In genomic region chr15:25773711-25774513, GRCm38 (mm10) we compare ENCODE assay signal across 8 mouse cellular contexts.
A peak's percentile ranks its signal among the peaks of the same experiment; 100 is the strongest.
DNase-seq lines count a peak whose midpoint lies in the region; ATAC-seq and TF ChIP-seq lines count a peak whose summit lies in the region.

No protein-coding gene starts in this region.

- H3K4me2 ChIP-seq in forebrain, embryonic 14.5 days (ENCODE audit: low read length) = peak overlapping the region; percentile 59
- peak overlapping the region; percentile 57 for H3K4me2 ChIP-seq in liver, postnatal 0 days (ENCODE audit: low read depth, low read length)
- H3K4me2 ChIP-seq in neural tube, embryonic 12.5 days (replicated peaks) = peak overlapping the region; percentile 59

- peak overlapping the region; percentile 90 for H3K27ac ChIP-seq in forebrain, embryonic 14.5 days (ENCODE audit: low read depth, low read length)
- H3K27ac ChIP-seq in liver, postnatal 0 days (ENCODE audit: low read depth) = peak overlapping the region; percentile 19; the same call in 1 of the 2 replicates
- H3K27ac ChIP-seq in neural tube, embryonic 12.5 days = peak overlapping the region; percentile 58; the same call in 1 of the 2 replicates

- no peaks in the 10 kb centered on the region for H3K9me3 ChIP-seq in forebrain, embryonic 14.5 days (replicated peaks; ENCODE audit: control insufficient read depth, low read length)
- H3K9me3 ChIP-seq in liver, postnatal 0 days (ENCODE audit: low read length) = no peaks in the 10 kb centered on the region
- no peaks in the 10 kb centered on the region for H3K9me3 ChIP-seq in neural tube, embryonic 12.5 days

- under 1% methylated on average over 21 of the region's 21 CpGs for WGBS in forebrain, embryonic 14.5 days
- WGBS in liver, postnatal 0 days (ENCODE audit: insufficient replicate concordance) = 24% methylated on average over 21 of the region's 21 CpGs
- WGBS in neural tube, embryonic 12.5 days = 3% methylated on average over 21 of the region's 21 CpGs

- no peaks in the 10 kb centered on the region for H3K27me3 ChIP-seq in forebrain, embryonic 14.5 days (replicated peaks; ENCODE audit: control insufficient read depth, insufficient read depth, low read length)
- H3K27me3 ChIP-seq in liver, postnatal 0 days (ENCODE audit: insufficient read depth, low read length) = no peaks in the 10 kb centered on the region
- H3K27me3 ChIP-seq in neural tube, embryonic 12.5 days (replicated peaks) = no peaks in the 10 kb centered on the region

- H3K4me3 ChIP-seq in forebrain, embryonic 14.5 days (ENCODE audit: low read depth, low read length) = peak overlapping the region; percentile 33
- peak overlapping the region; percentile 35 for H3K4me3 ChIP-seq in liver, postnatal 0 days (ENCODE audit: low read depth, low read length)
- peak overlapping the region; percentile 32 for H3K4me3 ChIP-seq in neural tube, embryonic 12.5 days

- DNase-seq in urinary bladder, postnatal 25 days (ENCODE audit: low spot score) = peak; percentile 27
- DNase-seq in urinary bladder, postnatal 10 days (ENCODE audit: low spot score) = no peak
- DNase-seq in forebrain, embryonic 14.5 days (ENCODE audit: low spot score) = peak; percentile 96
- peak; percentile 49 to 67 for DNase-seq in heart, postnatal 36 days
- DNase-seq in layer of hippocampus, adult 11-12 months (ENCODE audit: low spot score) = peak; percentile 61
- peak; percentile 32 for DNase-seq in liver, postnatal 0 days
- peak; percentile 73 for DNase-seq in testis, postnatal 10 days (ENCODE audit: low spot score)

- TF ChIP-seq CTCF in liver, postnatal 0 days (IDR thresholded peaks at IDR 0.05; ENCODE audit: low read depth) = no peak

- peaks cover 32% of the 10 kb centered on the region for H3K4me1 ChIP-seq in forebrain, embryonic 14.5 days (ENCODE audit: control insufficient read depth, insufficient read depth, low read length)
- H3K4me1 ChIP-seq in liver, postnatal 0 days (ENCODE audit: insufficient read depth) = peaks cover 3% of the 10 kb centered on the region; the same call in 1 of the 2 replicates
- peaks cover 51% of the 10 kb centered on the region for H3K4me1 ChIP-seq in neural tube, embryonic 12.5 days

- peaks cover 13% of the 10 kb centered on the region for H3K36me3 ChIP-seq in forebrain, embryonic 14.5 days (ENCODE audit: control insufficient read depth, insufficient read depth, low read length)
- H3K36me3 ChIP-seq in liver, postnatal 0 days (replicated peaks; ENCODE audit: insufficient read depth, low read length) = no peaks in the 10 kb centered on the region; the same call in 1 of the 2 replicates
- peaks cover 11% of the 10 kb centered on the region; the same call in 1 of the 2 replicates for H3K36me3 ChIP-seq in neural tube, embryonic 12.5 days

- ATAC-seq in forebrain, embryonic 14.5 days = peak; percentile 88
- peak; percentile 44; the same call in 1 of the 2 replicates for ATAC-seq in liver, postnatal 0 days
- peak; percentile 91 for ATAC-seq in neural tube, embryonic 12.5 days (ENCODE audit: low FRiP score, low read depth)

- peak overlapping the region; percentile 59 for H3K9ac ChIP-seq in forebrain, embryonic 14.5 days (ENCODE audit: low read length)
- no peak overlapping the region for H3K9ac ChIP-seq in liver, postnatal 0 days (replicated peaks)
- peak overlapping the region; percentile 45; the same call in 1 of the 2 replicates for H3K9ac ChIP-seq in neural tube, embryonic 12.5 days

- no peak for TF ChIP-seq EP300 in liver, postnatal 0 days (IDR thresholded peaks at IDR 0.05; ENCODE audit: low read depth)

- intact Hi-C loops in heart, postnatal 36 days (cut with DNase I) = no loop called here

Comparison
In these comparisons a context has a peak if more than half of its experiments do, and no peak if none do; other contexts are left out.
1. H3K27ac ChIP-seq: peak in every context shown above with its lines; median percentile 90 in forebrain, embryonic 14.5 days; 58 in neural tube, embryonic 12.5 days; 19 in liver, postnatal 0 days.